Mouse (Mus musculus) testis, adult 2 months (tissue): ENCODE measurements around the gene Scaf8.
"Not testable (repeated sequence)": the region's sequence is repeated elsewhere in the genome, so short reads cannot be mapped to it uniquely, and the experiment has no call there.

Source experiments
- CTCF ChIP-seq: fragments of 200-500 bp; IDR thresholded peaks from 2 replicates; pipeline ENCODE4 v1.5.1; 2012; ENCODE audit warnings: low read depth, mild to moderate bottlenecking, inconsistent platforms, low read length, moderate library complexity; ENCODE audit not compliant: control insufficient read depth, insufficient read depth, insufficient replicate concordance
- POLR2A ChIP-seq: fragments of 200-500 bp; IDR thresholded peaks from 2 replicates; pipeline ENCODE4 v1.6.1; 2012; ENCODE audit warnings: low read depth, mild to moderate bottlenecking, inconsistent platforms, low read length, moderate library complexity; ENCODE audit not compliant: control insufficient read depth

DNA sequence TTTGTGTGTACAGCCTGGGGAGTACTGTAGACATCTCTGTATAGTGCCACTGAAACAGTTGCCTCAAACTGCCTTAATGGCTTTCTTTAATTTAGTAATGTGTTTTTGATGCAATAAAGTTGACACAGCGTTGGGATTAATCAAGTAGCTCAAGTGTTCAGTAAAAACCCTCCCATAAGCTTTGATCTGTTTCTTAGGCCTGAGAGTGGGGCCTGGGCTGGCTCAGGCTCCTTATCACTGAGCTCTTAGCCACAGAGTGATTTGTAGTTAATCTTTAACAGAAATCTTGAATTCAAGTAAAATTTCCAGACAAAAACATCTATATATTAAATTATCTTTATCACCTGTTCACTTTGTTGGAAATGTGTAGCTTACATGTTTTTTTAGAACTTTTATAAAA lies 8.8 kb downstream of the Scaf8 start:
- not testable (repeated sequence) for TF ChIP-seq POLR2A, CTCF
